Mouse (Mus musculus) stomach, embryonic 15.5 days (tissue): ENCODE results near the gene Pygb. TPM values are rescaled to one million over a fixed set of nuclear protein-coding genes. Genes with fewer than 3 reads are reported as not detected.

Source experiments
- ATAC-seq: fragments of 200-750 bp; cut with Nextera tagmentation; 2 replicates; pipeline ENCODE4 v1.8.0; 2017; ENCODE audit warnings: low read depth, moderate number of reproducible peaks, moderate TSS enrichment; ENCODE audit not compliant: insufficient read depth, low FRiP score
- H3K27ac ChIP-seq: fragments of 300-500 bp; sonication (generic); 2 replicates; pipeline ENCODE4 v1.5.1; 2015; ENCODE audit warnings: mild to moderate bottlenecking, inconsistent platforms
- H3K27me3 ChIP-seq: fragments of 300-500 bp; sonication (generic); replicated peaks from 2 replicates; pipeline ENCODE4 v1.6.1; 2015; ENCODE audit warnings: inconsistent platforms
- H3K36me3 ChIP-seq: fragments of 300-500 bp; sonication (generic); 2 replicates; pipeline ENCODE4 v1.6.1; 2015; ENCODE audit warnings: inconsistent platforms
- H3K4me1 ChIP-seq: fragments of 300-500 bp; sonication (generic); 2 replicates; pipeline ENCODE4 v1.6.1; 2015; ENCODE audit warnings: inconsistent platforms
- H3K4me2 ChIP-seq: fragments of 300-500 bp; sonication (generic); 2 replicates; pipeline ENCODE4 v1.6.1; 2015; ENCODE audit warnings: mild to moderate bottlenecking, inconsistent platforms
- H3K4me3 ChIP-seq: fragments of 300-500 bp; sonication (generic); replicated peaks from 2 replicates; pipeline ENCODE4 v1.5.1; 2015; ENCODE audit warnings: inconsistent platforms
- H3K9ac ChIP-seq: fragments of 300-500 bp; sonication (generic); 2 replicates; pipeline ENCODE4 v1.6.1; 2015; ENCODE audit warnings: inconsistent platforms
- H3K9me3 ChIP-seq: fragments of 300-500 bp; sonication (generic); 2 replicates; pipeline ENCODE4 v1.6.1; 2016; ENCODE audit warnings: inconsistent platforms
- whole genome bisulfite sequencing: fragments of 180-500 bp; shearing (Covaris S2); methylation state at CpG from one replicate; pipeline ENCODE4 v1.1.7; 2015; 5-methylcytosine and 5-hydroxymethylcytosine counted together
- polyA plus RNA-seq: library from polyadenylated mRNA; unstranded; fragments of >200 nt; fragmentation: Nextera tagmentation; extraction: Ambion mirVana; gene quantifications from 2 replicates; pipeline ENCODE4 v1.2.1, GENCODE M21; 2015

Gene Pygb
- polyA plus RNA-seq, 1 experiment from 2014 or later = 97.5 TPM

DNA sequence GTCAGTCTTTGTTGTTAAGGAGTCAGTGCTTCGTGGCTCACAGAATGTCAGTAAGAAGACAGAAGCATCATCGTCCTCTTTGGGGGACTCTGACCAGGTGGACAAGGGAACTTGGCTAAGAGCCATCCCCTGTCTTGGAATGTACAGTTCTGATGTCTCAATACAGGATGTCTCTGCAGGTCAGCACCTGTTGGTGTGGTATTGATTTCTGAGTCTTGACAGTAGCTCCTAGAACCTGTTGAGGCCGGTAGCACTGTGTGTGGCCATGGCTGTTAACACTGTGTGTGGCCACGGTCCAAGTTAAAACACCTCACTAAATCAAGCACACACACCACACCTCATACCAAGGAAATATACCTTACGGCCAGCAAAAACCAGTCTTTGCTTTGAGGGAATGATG is 14.1 kb downstream of the Pygb start:
- 77% methylated on average over 5 of the region's 5 CpGs for WGBS
- no peak for ATAC-seq
- Histone ChIP-seq H3K4me1 (no peaks in the 10 kb centered on the region), H3K4me2 (no peak overlapping the region), H3K27ac (no peak overlapping the region), H3K9me3 (no peaks in the 10 kb centered on the region), H3K27me3 (no peaks in the 10 kb centered on the region), H3K36me3 (peaks cover 31% of the 10 kb centered on the region), H3K9ac (no peak overlapping the region), H3K4me3 (no peak overlapping the region)

GRCm38 (mm10) chr2:150803035-150803434 is 16.5 kb downstream of the Pygb start:
- H3K4me3 ChIP-seq = no peak overlapping the region
- 97% methylated on average over 1 of the region's 1 CpGs for WGBS
- no peaks in the 10 kb centered on the region for H3K9me3 ChIP-seq
- H3K36me3 ChIP-seq = peaks cover 41% of the 10 kb centered on the region
- H3K4me2 ChIP-seq = no peak overlapping the region
- H3K9ac ChIP-seq = no peak overlapping the region
- H3K27ac ChIP-seq = no peak overlapping the region
- no peaks in the 10 kb centered on the region for H3K27me3 ChIP-seq
- no peak for ATAC-seq
- H3K4me1 ChIP-seq = no peaks in the 10 kb centered on the region

- H3K4me1 ChIP-seq = no peaks in the 10 kb centered on the region
- no peak for ATAC-seq
- peaks cover 52% of the 10 kb centered on the region for H3K36me3 ChIP-seq
Measured at GRCm38 (mm10) chr2:150808381-150808780, 21.8 kb downstream of the Pygb start.

GRCm38 (mm10) chr2:150808812-150809211 is 22.3 kb downstream of the Pygb start:
- Histone ChIP-seq H3K4me2 (no peak overlapping the region), H3K36me3 (peaks cover 57% of the 10 kb centered on the region), H3K27ac (no peak overlapping the region), H3K4me1 (no peaks in the 10 kb centered on the region), H3K4me3 (no peak overlapping the region), H3K9ac (no peak overlapping the region), H3K27me3 (no peaks in the 10 kb centered on the region), H3K9me3 (no peaks in the 10 kb centered on the region)
- WGBS = 92% methylated on average over 6 of the region's 6 CpGs
- no peak for ATAC-seq

More at GRCm38 (mm10) chr2:150808381-150808780, 21.8 kb downstream of the Pygb start:
- Histone ChIP-seq H3K4me3 (no peak overlapping the region), H3K9ac (no peak overlapping the region), H3K4me2 (no peak overlapping the region), H3K27me3 (no peaks in the 10 kb centered on the region), H3K9me3 (no peaks in the 10 kb centered on the region), H3K27ac (no peak overlapping the region)
- WGBS = 86% methylated on average over 6 of the region's 6 CpGs

- no peaks in the 10 kb centered on the region for H3K9me3 ChIP-seq
- H3K4me3 ChIP-seq = no peak overlapping the region
- H3K4me1 ChIP-seq = no peaks in the 10 kb centered on the region
- H3K4me2 ChIP-seq = no peak overlapping the region
- H3K27me3 ChIP-seq = no peaks in the 10 kb centered on the region
- peaks cover 65% of the 10 kb centered on the region for H3K36me3 ChIP-seq
- ATAC-seq = no peak
- H3K9ac ChIP-seq = no peak overlapping the region
- no peak overlapping the region for H3K27ac ChIP-seq
- WGBS = 80% methylated on average over 5 of the region's 5 CpGs
Measured at GRCm38 (mm10) chr2:150810603-150811002, 24.1 kb downstream of the Pygb start.

DNA sequence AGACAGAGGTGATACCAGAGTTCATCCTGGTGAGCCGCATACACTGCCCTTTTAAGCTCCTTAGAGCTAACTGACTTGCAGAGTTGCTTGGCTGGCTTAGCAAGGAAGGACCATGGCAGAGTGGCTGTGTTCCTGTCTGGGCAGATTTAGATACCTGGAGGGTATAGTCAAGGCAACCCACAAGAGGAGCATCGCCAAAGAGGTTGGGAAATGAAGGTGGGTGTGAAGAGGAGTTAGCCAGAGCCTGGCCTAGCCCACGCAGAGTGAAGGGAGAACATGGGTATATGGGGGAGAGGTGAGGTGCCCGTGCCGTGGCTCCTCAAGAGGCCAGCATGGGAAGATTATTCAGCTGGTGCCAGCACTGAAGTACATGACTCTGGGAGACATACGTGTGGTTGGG is 26.3 kb downstream of the Pygb start:
- Histone ChIP-seq H3K4me1 (no peaks in the 10 kb centered on the region), H3K4me3 (no peak overlapping the region), H3K9ac (no peak overlapping the region), H3K27ac (no peak overlapping the region), H3K4me2 (no peak overlapping the region), H3K36me3 (peaks cover 74% of the 10 kb centered on the region), H3K27me3 (no peaks in the 10 kb centered on the region), H3K9me3 (no peaks in the 10 kb centered on the region)
- no peak for ATAC-seq
- WGBS = 90% methylated on average over 6 of the region's 6 CpGs

- WGBS = 92% methylated on average over 18 of the region's 18 CpGs
- no peak for ATAC-seq
- H3K27ac ChIP-seq = no peak overlapping the region
- H3K4me1 ChIP-seq = no peaks in the 10 kb centered on the region
- H3K27me3 ChIP-seq = no peaks in the 10 kb centered on the region
- no peak overlapping the region for H3K9ac ChIP-seq
- no peak overlapping the region for H3K4me2 ChIP-seq
- no peak overlapping the region for H3K4me3 ChIP-seq
- no peaks in the 10 kb centered on the region for H3K9me3 ChIP-seq
- peaks cover 80% of the 10 kb centered on the region for H3K36me3 ChIP-seq
Measured at GRCm38 (mm10) chr2:150816676-150817402, 30.3 kb downstream of the Pygb start.

DNA sequence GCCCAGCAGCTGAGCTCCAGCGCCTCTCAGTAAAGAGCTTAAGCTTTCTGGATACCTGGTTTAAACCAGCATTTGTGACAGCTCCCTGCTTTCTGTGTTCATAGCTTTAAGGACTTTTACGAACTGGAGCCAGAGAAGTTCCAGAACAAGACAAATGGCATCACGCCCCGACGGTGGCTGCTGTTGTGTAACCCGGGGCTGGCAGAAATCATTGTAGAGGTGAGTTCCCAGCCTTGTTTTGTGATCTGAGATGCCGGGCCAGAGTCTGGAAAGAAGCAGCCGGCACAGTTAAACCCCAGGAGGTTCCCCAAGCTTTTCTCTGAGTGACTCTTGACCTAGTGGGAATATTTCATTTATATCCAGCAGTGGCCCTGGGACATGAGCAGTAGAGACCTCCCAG is 32.2 kb downstream of the Pygb start:
- no peak overlapping the region for H3K4me2 ChIP-seq
- no peak overlapping the region for H3K27ac ChIP-seq
- H3K27me3 ChIP-seq = no peaks in the 10 kb centered on the region
- no peak for ATAC-seq
- no peak overlapping the region for H3K4me3 ChIP-seq
- no peaks in the 10 kb centered on the region for H3K4me1 ChIP-seq
- no peaks in the 10 kb centered on the region for H3K9me3 ChIP-seq
- H3K36me3 ChIP-seq = peaks cover 63% of the 10 kb centered on the region
- WGBS = 88% methylated on average over 8 of the region's 8 CpGs
- no peak overlapping the region for H3K9ac ChIP-seq

DNA sequence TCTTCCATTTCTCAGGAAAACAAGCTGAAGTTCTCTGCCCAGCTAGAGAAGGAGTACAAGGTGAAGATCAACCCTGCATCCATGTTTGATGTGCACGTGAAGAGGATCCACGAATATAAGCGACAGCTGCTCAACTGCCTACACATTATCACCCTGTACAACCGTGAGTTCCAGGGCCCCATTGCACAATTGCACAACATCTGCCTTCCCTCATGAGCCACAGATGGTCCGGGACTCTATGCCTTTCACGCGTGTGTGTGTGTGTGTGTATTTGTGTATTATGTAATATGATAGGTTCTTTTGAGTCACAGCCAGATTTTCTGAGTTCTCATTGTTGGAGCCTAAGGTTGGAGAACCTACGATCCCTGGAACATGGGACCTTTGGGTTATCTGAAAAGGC is 34.2 kb downstream of the Pygb start:
- no peak overlapping the region for H3K9ac ChIP-seq
- no peaks in the 10 kb centered on the region for H3K4me1 ChIP-seq
- no peak for ATAC-seq
- 80% methylated on average over 8 of the region's 8 CpGs for WGBS
- H3K4me2 ChIP-seq = no peak overlapping the region
- H3K27ac ChIP-seq = no peak overlapping the region
- no peaks in the 10 kb centered on the region for H3K9me3 ChIP-seq
- H3K4me3 ChIP-seq = no peak overlapping the region
- H3K27me3 ChIP-seq = no peaks in the 10 kb centered on the region
- peaks cover 43% of the 10 kb centered on the region for H3K36me3 ChIP-seq

DNA sequence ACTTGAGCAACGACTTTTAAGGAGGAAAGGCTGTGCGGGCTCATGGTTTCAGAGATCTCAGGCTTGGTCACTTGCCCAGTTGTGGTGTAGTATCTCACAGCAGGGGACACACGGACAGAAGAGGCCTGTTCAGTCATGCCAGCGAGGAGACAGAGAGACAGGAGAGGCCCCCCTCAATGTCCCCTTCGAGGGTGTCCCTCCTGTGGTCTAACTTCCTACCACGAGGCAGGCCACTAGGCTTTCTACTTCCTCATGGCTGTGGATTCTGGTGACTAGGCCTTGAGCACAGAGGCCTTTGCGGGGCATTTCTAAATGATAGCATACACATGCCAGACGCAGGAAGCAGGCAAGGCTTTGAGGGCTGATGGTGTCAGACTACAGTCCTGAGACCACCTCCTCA is 36.5 kb downstream of the Pygb start:
- no peak overlapping the region for H3K9ac ChIP-seq
- no peak for ATAC-seq

GRCm38 (mm10) chr2:150826426-150826825 is 39.9 kb downstream of the Pygb start:
- H3K4me1 ChIP-seq = no peaks in the 10 kb centered on the region
- H3K27ac ChIP-seq = no peak overlapping the region
- no peaks in the 10 kb centered on the region for H3K9me3 ChIP-seq
- no peak for ATAC-seq
- peaks cover 54% of the 10 kb centered on the region for H3K36me3 ChIP-seq
- H3K4me2 ChIP-seq = no peak overlapping the region
- no peaks in the 10 kb centered on the region for H3K27me3 ChIP-seq
- H3K4me3 ChIP-seq = no peak overlapping the region
- no peak overlapping the region for H3K9ac ChIP-seq
- WGBS = 88% methylated on average over 3 of the region's 3 CpGs

More for the DNA sequence above, 36.5 kb downstream of the Pygb start:
- Histone ChIP-seq H3K27ac (no peak overlapping the region), H3K4me3 (no peak overlapping the region), H3K36me3 (peaks cover 44% of the 10 kb centered on the region), H3K9me3 (no peaks in the 10 kb centered on the region), H3K27me3 (no peaks in the 10 kb centered on the region), H3K4me1 (no peaks in the 10 kb centered on the region), H3K4me2 (no peak overlapping the region)
- WGBS = 78% methylated on average over 8 of the region's 8 CpGs

- WGBS = 86% methylated on average over 3 of the region's 3 CpGs
- H3K9ac ChIP-seq = no peak overlapping the region
- H3K4me3 ChIP-seq = no peak overlapping the region
- H3K4me1 ChIP-seq = no peaks in the 10 kb centered on the region
- H3K27me3 ChIP-seq = no peaks in the 10 kb centered on the region
- no peak overlapping the region for H3K27ac ChIP-seq
- ATAC-seq = no peak
- H3K9me3 ChIP-seq = no peaks in the 10 kb centered on the region
- H3K36me3 ChIP-seq = peaks cover 59% of the 10 kb centered on the region
- H3K4me2 ChIP-seq = no peak overlapping the region
Measured at GRCm38 (mm10) chr2:150828164-150828563, 41.6 kb downstream of the Pygb start.

DNA sequence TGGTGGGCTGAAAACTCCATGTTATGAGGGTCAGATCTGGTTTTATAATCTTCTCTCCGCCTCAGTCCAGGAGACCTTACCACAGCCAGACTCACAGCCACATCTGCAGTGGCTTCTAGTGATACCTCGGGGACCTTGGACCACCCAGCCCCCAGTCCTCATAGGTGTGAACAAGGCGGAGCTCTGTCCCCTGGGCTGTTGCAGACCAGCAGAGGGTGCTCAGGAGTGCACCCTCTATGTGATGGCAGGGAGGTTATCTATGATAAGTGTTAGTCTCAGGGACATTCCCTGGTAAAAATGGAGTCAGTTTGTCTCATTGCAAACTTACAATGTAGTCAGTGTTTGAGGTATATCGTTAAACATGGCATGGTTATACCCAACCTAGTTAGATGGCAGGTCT is 42.1 kb downstream of the Pygb start:
- no peak for ATAC-seq
- Histone ChIP-seq H3K27me3 (no peaks in the 10 kb centered on the region), H3K4me3 (no peak overlapping the region), H3K4me2 (no peak overlapping the region), H3K27ac (no peak overlapping the region), H3K9me3 (no peaks in the 10 kb centered on the region), H3K36me3 (peaks cover 59% of the 10 kb centered on the region), H3K4me1 (no peaks in the 10 kb centered on the region), H3K9ac (no peak overlapping the region)
- 78% methylated on average over 4 of the region's 4 CpGs for WGBS
